18 mouse cellular contexts compared by ENCODE assay signal in genomic region chr16:9270099-9270498, GRCm38 (mm10).
"Had no signal": no experiment of that assay in that cellular context is flagged by ENCODE, and none has a peak within 500 bp of the region (broad histone marks: within the 10 kb centered on the region; RNA-seq: fewer than 3 reads in every experiment).

No protein-coding gene starts in this region.

- H3K4me3 ChIP-seq: liver, embryonic 13.5 days; liver, embryonic 15.5 days; lung, embryonic 15.5 days; megakaryocyte, embryonic 14.5 days; neural tube, embryonic 12.5 days; stomach, embryonic 15.5 days had no signal

- H3K36me3 ChIP-seq: liver, embryonic 13.5 days; liver, embryonic 15.5 days; lung, embryonic 15.5 days; neural tube, embryonic 12.5 days; stomach, embryonic 15.5 days had no signal

- DNase-seq: liver, embryonic 13.5 days; liver, postnatal 0 days; lung, adult 2 months; lung, postnatal 14 days; lung, postnatal 36 days; right cerebral cortex, postnatal 14 days; thymus, adult 2 months; thymus, postnatal 25 days; thymus, postnatal 4 days had no signal

- H3K4me2 ChIP-seq: liver, embryonic 11.5 days; liver, embryonic 13.5 days; liver, embryonic 15.5 days; lung, embryonic 15.5 days; neural tube, embryonic 12.5 days; stomach, embryonic 15.5 days had no signal

- H3K9ac ChIP-seq: liver, embryonic 13.5 days; liver, embryonic 15.5 days; liver, postnatal 0 days; lung, embryonic 15.5 days; neural tube, embryonic 12.5 days; stomach, embryonic 15.5 days had no signal

- H3K27me3 ChIP-seq: liver, embryonic 13.5 days; liver, embryonic 15.5 days; lung, embryonic 15.5 days; megakaryocyte, embryonic 14.5 days; neural tube, embryonic 12.5 days; stomach, embryonic 15.5 days had no signal

- ATAC-seq: liver, postnatal 0 days; lung, postnatal 0 days had no signal

- H3K9me3 ChIP-seq: liver, embryonic 13.5 days; liver, embryonic 15.5 days; lung, embryonic 15.5 days; neural tube, embryonic 12.5 days; stomach, embryonic 15.5 days had no signal

- H3K4me1 ChIP-seq: liver, embryonic 13.5 days; liver, embryonic 15.5 days; lung, embryonic 15.5 days; megakaryocyte, embryonic 14.5 days; stomach, embryonic 15.5 days had no signal

- H3K27ac ChIP-seq: liver, embryonic 13.5 days; liver, embryonic 15.5 days; lung, embryonic 15.5 days; macrophage; neural tube, embryonic 12.5 days; stomach, embryonic 15.5 days; stomach, postnatal 0 days had no signal
